Mouse (Mus musculus) embryonic fibroblast, embryonic 13.5 days (primary cell): ENCODE results near the gene Sult6b2.

Experiments used
- CTCF ChIP-seq: IDR thresholded peaks from 2 replicates; pipeline ENCODE4 v1.5.1; 2011; ENCODE audit warnings: mild to moderate bottlenecking, control low read depth, low read length, moderate library complexity, borderline replicate concordance; ENCODE audit not compliant: insufficient read depth
- POLR2A ChIP-seq: IDR thresholded peaks from 2 replicates; pipeline ENCODE4 v1.6.1; 2011; ENCODE audit warnings: low read depth, mild to moderate bottlenecking, control low read depth, low read length, moderate library complexity

DNA sequence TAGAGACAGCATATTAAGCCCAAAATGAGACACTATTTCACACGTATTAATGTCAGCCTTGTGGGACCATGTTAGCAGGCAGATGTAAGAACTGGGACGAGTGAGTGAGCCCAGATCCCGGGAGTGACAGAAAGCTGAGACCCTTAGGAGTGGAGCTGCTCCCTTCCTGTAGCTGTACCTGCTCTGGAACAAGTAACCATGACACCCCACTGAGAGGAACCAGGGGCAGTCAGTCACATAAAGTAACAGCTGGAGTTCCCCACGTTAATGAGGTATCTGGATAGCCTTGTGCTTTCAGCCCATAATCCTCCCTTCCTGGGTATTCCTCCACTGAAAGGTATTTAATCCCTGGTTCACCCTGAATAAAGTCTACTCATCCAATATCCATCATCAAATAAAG lies 61.1 kb downstream of the Sult6b2 start:
- TF ChIP-seq POLR2A (no peak), CTCF (no peak)
